Mouse (Mus musculus) adrenal gland, adult 8-10 months (tissue): ENCODE measurements around the gene Sys1. TPM values are rescaled to one million over a fixed set of nuclear protein-coding genes. Genes with fewer than 3 reads are reported as not detected.
A peak's percentile ranks its signal among the peaks of the same experiment; 100 is the strongest.

Source experiments
- DNase-seq: peaks from one replicate; pipeline ENCODE4 v3.0.0; 2022
- total RNA-seq, 4 experiments: library from RNA; stranded (reverse); gene quantifications; 2 replicates each; pipeline ENCODE4 v1.2.4; 2022

Gene Sys1
- total RNA-seq, 4 experiments from 2014 or later: 26.2 to 34.8 (median 30.9) TPM

DNA sequence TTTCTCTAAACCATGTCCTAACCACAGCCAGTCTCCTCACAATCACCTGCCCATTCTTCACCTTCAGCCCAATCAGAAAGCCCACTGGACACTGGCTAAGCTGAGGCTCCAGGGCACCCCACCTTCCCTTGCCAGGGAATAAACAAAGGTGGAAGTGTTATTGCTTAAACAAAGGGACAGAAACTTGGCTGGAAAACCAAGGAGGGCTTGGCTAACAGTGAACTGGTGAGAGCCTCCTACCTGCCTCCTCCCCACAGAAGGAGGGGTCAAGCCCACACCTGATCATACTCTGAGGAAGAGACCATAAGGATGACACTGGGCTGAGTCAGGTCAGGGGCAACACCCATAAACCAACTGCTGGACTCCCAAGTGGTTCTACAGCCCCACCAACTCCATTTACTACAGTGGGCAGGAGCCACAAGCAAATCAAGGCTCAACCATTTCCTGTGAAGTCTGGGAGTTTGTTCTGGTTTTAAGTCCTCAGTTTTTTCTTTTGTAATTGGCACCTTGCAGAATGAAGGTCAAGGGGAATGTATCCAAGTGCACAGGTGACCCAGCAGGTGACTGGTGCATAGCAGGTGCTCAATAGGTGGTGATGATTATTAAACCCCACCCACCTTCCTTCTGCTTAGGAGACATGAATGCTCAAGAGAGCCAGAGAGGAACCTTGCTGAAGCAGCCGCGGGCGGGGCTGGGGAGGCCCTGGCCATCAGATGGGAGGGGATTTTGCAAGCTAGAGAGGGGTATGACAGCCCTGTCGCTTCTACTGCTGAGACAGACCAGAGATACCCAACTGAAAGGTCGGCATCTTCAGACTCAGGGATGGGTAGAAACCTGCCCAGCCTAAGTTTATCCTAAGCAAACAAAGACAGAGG lies 21.3 kb upstream of the Sys1 start:
- DNase-seq: no peak

DNA sequence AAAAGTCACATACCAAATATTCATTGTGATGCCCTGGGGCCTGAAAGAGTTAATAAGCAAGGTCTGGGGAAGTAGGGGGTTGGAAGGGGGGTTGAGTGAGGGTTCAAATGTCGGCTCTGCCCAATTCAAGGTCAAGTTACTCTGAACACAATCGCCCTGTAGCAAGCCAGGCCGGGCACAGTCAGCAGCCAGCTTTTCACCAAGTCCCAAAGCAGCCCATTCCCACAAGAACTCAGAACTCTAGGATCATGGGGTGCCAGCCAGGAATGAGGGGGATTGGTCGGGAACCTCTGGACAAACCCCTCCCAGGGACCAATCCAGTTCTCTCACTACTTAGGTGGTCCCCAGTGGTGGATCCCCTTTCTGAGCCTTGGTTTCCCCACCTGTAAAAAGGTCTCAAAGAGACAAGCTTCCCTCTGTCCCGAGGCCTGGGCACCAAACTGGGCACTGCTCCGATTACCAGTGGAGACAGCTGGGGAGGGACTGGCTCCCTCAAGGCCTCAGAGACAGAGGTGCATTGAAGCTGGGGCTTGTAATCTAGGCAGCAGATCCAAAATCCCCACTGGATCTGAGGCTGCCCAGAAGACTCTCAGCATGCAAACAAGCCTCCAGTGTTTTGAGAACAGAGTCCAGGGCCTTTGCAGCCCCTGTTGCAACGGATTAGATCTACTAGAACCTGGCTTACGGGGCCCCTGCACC lies 20.4 kb upstream of the Sys1 start:
- DNase-seq: no peak

DNA sequence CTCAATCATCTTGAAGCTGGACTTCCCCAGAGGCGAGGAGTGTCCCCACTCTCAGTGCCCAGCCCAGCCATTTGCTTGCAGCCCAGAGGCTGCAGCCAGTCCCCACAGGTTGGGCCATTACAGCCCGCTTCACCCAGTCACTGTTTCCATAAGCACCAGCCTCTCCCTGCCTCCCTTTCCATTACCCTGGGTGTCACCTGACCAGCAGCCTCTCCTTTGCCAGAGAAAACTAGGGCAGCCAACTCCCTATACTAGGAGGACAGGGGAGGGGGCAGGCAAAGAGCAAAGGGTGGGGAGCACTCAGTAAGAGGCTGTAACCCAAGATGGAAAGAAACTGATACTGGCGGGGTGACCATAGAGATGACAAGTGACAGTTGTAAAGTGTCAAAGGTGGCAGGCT lies 19.8 kb upstream of the Sys1 start:
- no peak for DNase-seq

DNA sequence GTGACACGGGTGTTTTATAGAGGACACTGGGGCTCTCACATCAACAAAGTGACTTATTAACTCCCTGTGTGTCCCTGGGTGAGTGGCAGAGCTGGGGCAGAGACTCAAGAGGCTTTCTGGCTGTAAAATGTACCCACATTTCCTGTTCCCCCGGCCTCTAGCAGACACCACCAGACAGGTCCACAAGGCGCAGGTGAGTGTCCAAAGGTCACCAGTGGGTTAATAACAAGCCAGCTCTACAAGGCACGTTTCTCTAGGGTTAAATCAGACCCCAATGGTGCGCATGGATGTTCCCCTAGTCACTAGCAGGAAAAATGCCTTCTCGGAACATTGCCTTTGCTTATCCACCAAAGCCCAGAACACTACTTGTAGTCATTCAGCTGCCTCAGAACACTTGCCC lies 19.1 kb upstream of the Sys1 start:
- no peak for DNase-seq

DNA sequence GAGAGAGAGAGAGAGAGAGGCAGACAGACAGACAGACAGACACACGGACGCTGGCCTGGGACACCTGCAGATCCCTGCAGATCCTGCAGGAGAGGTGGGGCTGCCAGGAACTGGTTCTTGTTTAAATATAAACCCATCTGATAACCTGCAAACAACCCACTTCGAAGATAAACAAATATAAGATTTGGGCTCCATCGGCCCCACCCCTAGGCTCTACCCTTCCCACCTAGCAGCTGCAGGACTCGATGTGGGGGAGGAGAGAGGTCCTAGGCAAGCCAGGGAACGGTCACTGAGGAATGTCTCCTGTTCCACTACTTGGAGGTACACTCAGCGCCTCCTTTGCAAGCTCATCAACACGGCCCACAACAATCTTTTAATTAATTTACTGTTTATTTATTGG lies 18.5 kb upstream of the Sys1 start:
- no peak for DNase-seq

DNA sequence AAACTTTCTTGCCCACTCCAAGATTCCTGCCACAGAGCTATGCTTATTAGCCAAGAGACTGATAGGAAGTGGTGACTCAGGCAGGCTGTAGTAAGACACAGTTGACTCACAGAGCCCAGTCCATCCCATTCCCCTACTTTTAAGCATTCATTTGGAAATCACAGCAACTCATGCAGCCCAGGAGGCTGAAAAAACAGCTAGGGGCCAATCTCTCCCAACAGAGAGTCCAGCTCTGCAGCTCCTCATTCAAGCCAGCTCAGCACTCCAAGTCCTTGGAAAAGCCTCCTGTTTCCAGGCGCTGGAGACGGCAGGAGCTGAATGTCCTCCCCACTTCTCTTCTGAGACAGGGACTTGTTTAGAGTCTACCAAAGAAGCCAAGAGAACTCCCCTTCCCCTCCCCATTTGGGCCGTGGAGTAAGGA lies 17.8 kb upstream of the Sys1 start:
- DNase-seq: no peak

DNA sequence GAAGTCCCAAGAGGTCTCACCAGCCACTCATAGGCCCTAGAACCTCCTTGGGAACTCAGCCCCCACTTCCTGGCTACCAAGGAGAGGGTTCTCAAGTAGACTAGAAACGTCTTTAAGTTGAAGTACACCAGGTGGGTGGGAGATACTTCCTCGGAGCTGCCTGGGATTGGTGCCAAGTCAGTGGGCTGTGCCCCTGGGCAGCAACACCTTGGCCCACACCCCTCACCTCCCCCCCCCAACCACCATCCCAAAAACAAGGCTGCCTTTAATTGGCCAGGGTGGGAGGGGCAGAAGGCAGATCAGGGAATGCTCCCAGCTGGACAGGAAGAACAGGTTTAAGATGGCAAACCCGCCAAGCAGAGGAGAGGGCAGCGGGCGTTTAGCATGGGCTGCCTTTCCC lies 16.4 kb upstream of the Sys1 start:
- no peak for DNase-seq

DNA sequence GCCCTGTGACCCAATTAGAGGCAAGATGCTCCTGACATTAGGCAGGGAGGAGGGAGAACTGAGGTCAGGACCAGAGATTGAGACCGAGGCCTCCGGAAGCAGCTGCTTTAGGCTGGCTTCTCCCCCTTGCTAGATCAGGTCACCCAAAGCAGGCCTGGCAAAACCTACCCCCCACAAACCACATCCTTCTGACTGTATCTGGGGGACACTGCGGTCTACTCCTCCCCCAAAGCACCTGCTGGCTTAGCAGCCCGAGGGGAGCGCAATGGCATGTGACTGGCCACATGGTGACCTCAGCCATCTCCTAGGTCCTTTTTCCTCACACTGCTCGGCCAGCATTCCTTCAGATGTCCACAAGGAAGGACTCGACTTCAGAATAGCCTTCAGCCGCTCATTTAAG lies 15.6 kb upstream of the Sys1 start:
- no peak for DNase-seq

DNA sequence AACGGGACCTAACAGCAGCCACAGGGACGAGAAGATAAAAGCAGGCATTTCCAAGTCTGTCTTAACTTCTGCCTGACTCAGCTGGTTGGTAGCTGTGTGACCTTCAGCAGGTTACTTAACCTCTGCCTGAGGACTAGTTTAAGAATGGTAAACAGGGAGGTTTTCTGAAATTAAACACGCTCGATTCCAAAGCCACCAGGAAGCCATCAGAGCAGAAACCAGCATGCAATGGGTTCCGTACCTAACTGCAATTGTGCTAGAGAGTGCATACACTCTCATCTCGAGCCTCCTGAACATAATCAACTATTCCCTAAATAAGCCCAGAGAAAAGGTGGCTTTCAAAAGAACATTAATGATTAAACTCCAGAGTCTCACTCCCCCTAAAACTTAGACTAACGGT lies 15.0 kb upstream of the Sys1 start:
- DNase-seq: no peak

DNA sequence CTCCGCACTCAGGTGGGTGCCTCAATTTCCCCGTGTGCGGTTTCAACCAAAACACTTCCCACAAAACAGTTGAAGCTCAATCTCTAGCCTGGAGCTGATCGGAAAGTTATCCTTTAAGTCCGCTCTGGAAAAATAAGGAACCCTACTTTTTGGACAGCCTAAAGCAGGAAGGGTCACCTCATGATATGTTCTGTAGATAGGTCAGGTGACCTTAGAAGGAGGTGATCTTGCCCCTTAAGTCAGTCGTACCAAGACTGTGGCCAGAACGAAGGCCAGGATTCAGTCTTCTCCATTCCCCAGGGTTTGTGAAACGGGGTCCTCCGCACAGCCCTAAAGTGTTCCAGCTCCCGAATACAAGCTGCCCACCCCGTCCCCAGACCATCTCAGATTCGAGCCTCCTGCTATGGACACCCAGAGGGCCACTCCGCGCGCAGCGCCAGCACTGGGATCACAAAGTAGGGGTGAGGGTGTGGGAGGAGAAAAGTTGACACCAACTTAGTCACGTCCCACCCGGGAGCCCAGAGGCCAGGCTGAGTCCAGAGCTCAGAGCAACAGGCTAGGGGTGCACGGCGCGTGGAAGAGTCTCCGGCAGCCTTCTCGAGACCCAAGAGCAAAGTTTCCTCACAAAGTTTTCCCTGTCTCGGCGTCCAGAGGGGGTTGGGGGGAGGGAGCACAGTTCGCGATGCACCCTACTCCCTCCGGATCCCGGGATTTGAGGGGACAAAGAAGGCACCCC lies 14.3 kb upstream of the Sys1 start:
- no peak for DNase-seq

DNA sequence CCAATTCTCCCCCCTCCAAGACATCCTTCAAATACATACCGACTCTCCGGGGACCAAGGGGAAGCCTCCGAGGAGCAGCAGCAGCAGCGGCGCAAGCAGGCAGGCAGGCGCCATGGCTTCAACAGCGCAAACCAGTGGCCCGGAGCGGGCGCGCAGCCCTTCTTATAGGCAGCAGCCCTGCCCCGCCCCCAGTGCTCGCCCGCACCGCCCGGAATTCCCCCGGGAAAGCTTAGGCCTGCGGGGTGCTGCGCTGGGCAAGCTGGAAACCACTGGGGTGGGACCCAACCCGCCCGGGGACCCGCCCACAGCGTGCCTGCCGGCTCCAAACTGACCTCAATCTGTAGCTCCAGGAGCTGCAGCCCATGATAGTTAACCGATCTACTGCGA lies 13.7 kb upstream of the Sys1 start:
- peak; percentile 86 for DNase-seq

DNA sequence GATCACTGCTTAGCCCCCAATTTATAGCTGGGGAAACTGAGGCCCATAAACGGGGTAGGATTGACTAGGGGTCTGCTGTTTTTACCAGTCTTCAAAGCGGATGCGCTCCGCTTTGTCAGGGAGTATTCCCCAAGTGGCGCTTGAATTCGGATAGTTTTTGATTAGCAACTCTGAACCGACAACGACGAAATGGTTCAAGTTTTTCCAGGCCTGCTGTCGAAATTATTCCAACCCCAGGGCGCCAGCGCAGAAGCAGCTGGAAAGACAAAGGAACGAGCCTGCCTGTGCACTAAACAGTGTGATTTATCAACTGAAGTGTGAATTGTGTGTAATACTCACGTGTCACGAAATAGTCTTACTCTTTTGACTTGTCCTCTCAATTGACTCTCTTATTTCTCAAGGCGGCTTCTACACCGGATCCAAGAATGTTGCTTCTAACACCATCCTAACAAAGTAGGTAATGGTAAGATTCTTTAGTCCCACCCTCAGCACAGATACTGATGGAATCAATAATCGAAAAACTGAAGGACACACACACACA lies 13.2 kb upstream of the Sys1 start, which contains the start of gene Sdc4:
Gene Sdc4, minus strand, starts transcription at position 428 of the 541 bp plus-strand sequence.
- DNase-seq: no peak

DNA sequence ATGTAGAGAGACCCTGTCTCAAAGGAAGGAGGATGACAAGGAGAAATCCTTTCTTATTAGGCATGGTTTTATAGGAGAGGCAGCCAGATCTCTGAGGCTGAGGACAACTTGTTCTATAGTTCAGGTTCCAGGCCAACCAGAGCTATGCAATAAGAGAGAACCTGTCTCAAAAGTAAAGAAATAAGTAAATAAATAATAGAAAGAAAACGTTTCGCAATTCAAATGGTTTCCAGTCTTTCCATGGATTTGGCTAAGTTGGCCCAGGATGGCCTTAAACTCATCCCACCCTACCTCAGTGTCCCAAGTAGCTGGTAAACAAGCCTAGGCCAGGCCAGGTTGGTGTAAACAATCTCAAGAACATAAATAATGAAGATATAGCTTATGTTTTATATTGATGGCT lies 12.1 kb upstream of the Sys1 start:
- no peak for DNase-seq

DNA sequence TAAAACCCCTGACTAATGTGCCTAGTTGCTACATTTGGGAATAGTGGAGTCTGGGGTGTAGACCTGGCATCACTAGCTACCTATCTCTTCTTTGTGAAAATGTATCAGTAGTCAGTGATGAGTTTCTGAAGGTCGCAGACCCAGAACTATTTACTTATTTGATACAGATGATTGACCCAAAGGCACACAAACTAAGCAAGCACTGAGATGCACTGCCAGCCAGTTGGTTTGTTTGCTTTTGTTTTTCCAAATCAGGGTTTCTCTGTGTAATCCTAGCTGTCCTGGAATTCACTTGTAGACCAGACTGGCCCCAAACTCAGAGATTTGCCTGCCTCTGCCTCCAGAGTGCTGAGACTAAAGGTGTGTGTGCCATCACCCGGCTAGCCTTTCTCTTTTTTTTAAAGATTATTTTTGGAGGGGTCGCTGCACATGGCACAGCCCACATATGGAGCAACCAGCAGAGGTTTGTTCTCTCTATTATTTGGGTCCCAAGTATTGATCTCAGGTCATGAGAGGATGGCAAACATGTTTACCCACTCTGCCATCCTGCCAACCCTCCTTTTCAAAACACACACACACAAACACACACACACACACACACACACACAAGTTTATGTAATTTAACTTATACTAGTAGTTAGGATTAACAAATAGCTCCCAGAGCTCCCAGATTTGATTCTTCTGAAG lies 11.2 kb upstream of the Sys1 start:
- DNase-seq: no peak

DNA sequence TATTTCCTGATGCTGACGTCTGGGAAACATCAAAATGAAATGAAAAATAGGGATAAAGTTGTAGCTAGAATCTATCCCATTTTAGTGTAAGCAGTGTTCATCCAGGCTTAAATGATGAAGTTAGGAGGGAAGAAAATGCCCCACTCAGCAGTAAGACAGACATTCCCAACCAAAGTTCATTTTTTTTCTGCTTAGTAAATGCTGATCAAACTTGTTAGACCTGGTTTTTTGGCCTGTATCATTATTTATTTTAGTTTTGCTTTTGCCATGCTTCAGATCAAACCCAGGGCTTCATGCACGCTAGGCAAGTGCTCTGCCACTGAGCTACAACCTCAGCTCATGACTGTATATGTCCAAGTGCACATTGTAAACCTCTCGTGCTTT lies 10.7 kb upstream of the Sys1 start:
- DNase-seq: no peak

DNA sequence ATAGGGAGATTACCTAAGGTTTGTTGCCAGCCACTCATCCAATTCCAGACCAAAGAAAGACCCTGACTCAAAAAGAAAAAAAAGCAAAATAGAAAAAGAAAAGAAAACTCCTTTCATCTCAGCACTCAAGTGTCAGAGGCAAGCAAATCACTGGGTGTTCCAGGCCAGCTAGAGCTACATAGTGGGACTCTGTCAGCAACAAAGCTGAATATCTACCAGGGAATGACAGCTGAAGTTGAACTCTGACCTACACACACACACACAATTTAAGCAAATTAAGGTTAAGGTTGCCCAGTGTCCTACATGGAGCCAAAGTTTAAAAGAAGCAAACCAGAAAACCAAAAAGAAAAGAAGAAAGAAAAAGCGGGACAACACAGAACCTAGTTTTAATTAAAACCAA lies 8.6 kb upstream of the Sys1 start:
- DNase-seq: no peak

DNA sequence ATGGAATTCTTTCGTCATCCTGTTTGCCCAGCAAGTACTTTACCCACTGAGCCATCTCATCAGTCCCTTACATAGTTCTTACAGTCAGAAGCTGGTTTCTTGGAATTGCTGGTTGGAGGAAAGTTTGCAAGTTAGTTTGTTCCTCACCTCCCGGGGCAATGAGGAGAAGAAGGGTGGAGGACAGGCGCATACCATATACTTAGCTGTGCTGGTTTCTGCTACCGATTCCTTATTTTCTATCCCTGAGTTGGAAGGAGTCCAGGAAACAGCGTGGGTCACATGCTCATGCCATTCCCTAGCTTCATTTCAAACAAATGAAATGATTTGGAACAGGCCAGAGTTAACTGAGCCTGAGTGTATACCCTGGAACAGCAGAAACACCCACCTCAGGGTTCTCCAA lies 7.8 kb upstream of the Sys1 start:
- DNase-seq: no peak

DNA sequence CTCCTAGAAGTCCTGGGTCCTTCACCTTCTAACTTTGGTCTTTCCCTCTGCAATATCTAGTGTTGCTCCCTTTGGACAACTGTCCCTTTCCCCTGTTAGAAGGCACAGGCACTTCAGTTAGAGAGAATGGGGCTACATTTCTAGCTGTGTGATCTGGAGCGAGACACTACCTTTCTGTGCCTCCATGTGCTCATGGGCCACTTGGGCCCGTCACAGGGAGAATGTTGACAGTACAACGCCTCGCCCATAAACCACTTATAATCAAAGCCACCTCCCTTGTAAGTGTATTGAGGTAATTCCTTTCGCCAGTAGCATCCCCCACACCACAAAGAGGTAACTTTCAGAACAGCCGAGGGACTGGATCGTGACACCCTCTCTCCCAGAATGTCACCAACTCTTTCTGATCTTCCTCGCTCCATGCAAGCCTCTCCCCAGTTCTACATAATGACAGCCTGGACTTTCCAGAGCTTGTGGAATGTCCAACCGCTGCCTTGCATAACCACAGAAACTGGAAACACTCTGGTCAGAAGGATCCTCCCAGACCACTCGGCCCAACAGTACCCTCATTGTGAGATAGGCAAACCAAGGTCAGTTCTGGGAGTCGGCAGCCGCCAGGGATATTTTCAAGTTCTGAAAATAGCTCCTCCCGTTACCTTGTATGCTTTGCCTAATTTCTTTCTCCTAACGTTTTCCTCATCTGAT lies 7.3 kb upstream of the Sys1 start:
- DNase-seq: no peak

DNA sequence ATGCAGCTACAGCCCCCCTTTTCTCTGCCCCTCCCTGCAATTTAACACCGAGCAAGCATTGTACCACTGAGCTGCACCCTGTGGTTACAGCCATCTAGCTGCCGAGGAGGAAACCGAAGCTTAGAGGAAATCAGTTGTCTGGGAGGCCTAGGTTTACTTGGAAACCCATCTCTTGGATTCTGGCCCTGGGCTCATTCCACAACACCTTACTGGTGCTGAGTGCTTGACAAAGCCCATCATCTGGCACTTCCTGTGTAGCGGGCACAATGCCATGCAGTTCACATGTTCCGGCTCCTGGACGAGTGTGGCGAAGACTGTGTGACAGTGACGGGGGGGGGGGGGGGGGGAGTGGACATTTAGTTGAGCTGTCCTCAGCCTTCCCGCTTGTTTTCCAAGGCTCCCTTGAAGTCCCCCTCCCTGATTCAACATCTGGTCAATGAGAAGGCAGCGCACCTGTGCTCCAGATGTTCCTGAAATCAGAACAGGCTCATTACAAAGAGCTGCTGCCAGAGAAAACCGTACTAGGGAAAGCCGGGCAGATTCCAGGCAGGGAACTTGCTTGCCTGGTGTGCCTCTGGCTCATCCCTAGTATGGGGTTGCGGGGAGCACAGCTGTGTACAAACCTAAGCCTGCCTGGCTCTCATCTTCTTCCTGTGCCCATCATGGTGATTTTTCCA lies 4.6 kb upstream of the Sys1 start:
- DNase-seq: no peak

DNA sequence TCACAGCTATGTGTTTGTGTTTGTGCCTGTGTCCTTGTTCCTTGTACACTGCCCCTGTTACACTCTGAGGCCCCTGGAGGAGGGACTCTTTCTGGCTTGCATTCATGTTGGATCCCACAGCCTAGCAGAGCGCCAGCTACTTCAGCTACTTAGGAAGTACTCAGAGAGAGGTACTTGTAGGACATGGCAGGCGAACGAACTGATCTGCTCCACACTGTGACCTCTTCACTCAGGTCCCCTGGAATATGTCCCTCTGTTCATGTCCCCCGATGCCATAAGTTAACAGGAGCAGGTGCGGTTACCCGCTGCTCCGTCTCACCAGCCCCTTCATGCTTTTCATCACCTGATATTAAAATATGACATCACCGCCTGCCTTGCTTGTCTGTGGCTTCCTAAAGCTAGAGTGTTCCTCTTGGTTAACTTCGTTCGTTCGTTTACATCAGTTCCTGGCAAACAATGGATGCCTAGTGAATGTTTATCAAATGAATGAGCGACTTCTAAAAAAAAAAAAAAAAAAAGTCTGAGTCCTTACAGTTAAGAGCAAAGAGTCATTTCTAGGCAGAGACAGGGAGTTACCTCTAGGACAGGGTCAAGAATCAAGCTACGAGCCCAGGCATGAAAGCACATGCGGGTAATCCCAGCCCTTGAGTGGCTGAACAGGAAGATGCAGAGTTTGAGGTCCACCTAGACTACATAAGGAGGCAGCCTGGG lies 3.6 kb upstream of the Sys1 start:
- DNase-seq: no peak
